Mouse (Mus musculus): ENCODE results near the gene Syde2. TPM values are rescaled to one million over a fixed set of nuclear protein-coding genes. Genes with fewer than 3 reads are reported as not detected.

Gene Syde2
- polyA plus RNA-seq (2012; rRNA removed), result 6.1 and 6.3 TPM in 2 replicates

GRCm38 (mm10) chr3:145987268-145987969 lies at the start of gene Syde2:
Gene Syde2, plus strand, starts transcription at chr3:145987870.
- peak within 1 kb of the TSS; percentile 86 for H3K27ac ChIP-seq (ENCODE audit: insufficient read depth, low read depth, low read length)
- TF ChIP-seq CTCF (conservative IDR thresholded peaks at IDR 0.05; ENCODE audit: insufficient read depth, insufficient read length, low read depth, low read length), result no peak
- TF ChIP-seq POLR2A (IDR thresholded peaks at IDR 0.05; ENCODE audit: low read depth, low read length), result no peak
- no peaks in the 10 kb centered on the region for H3K36me3 ChIP-seq (ENCODE audit: control insufficient read depth, insufficient read depth, low read length)
- under 1% methylated on average over 65 of the region's 65 CpGs for WGBS
- DNase-seq, result peak; percentile 95
- peak within 1 kb of the TSS; percentile 84 for H3K4me3 ChIP-seq (ENCODE audit: insufficient read depth, low read depth, low read length)
- peaks cover 4% of the 10 kb centered on the region; the same call in 1 of the 2 replicates for H3K4me1 ChIP-seq (ENCODE audit: control insufficient read depth, insufficient read depth, low read length)
- H3K27me3 ChIP-seq (replicated peaks; ENCODE audit: control insufficient read depth, insufficient read depth, low read length), result no peaks in the 10 kb centered on the region

- TF ChIP-seq CTCF (conservative IDR thresholded peaks at IDR 0.05; ENCODE audit: insufficient read depth, insufficient read length, low read depth, low read length), result no peak
- no peak for TF ChIP-seq POLR2A (IDR thresholded peaks at IDR 0.05; ENCODE audit: low read depth, low read length)
- no peak for DNase-seq
- peak overlapping the region; percentile 87 for H3K4me3 ChIP-seq (ENCODE audit: insufficient read depth, low read depth, low read length)
- H3K27ac ChIP-seq (ENCODE audit: insufficient read depth, low read depth, low read length), result no peak overlapping the region
- no peaks in the 10 kb centered on the region for H3K27me3 ChIP-seq (replicated peaks; ENCODE audit: control insufficient read depth, insufficient read depth, low read length)
- H3K4me1 ChIP-seq (ENCODE audit: control insufficient read depth, insufficient read depth, low read length), result peaks cover 10% of the 10 kb centered on the region; the same call in 1 of the 2 replicates
- WGBS, result 14% methylated on average over 49 of the region's 50 CpGs
- peaks cover 1% of the 10 kb centered on the region; the same call in 1 of the 2 replicates for H3K36me3 ChIP-seq (ENCODE audit: control insufficient read depth, insufficient read depth, low read length)
Observed at GRCm38 (mm10) chr3:145938405-145939349, 49.0 kb upstream of the Syde2 start.

GRCm38 (mm10) chr3:145939402-145939801 lies 48.3 kb upstream of the Syde2 start:
- TF ChIP-seq POLR2A (IDR thresholded peaks at IDR 0.05; ENCODE audit: low read depth, low read length) (no peak), CTCF (conservative IDR thresholded peaks at IDR 0.05; ENCODE audit: insufficient read depth, insufficient read length, low read depth, low read length) (no peak)
- Histone ChIP-seq H3K36me3 (ENCODE audit: control insufficient read depth, insufficient read depth, low read length) (peaks cover 2% of the 10 kb centered on the region; the same call in 1 of the 2 replicates), H3K27ac (ENCODE audit: insufficient read depth, low read depth, low read length) (no peak overlapping the region), H3K4me3 (ENCODE audit: insufficient read depth, low read depth, low read length) (no peak overlapping the region), H3K27me3 (replicated peaks; ENCODE audit: control insufficient read depth, insufficient read depth, low read length) (no peaks in the 10 kb centered on the region), H3K4me1 (ENCODE audit: control insufficient read depth, insufficient read depth, low read length) (peaks cover 10% of the 10 kb centered on the region; the same call in 1 of the 2 replicates)
- WGBS, result 79% methylated on average over 12 of the region's 12 CpGs
- DNase-seq, result no peak

- H3K36me3 ChIP-seq (ENCODE audit: control insufficient read depth, insufficient read depth, low read length), result peaks cover 4% of the 10 kb centered on the region; the same call in 1 of the 2 replicates
- no peak for DNase-seq
- H3K27me3 ChIP-seq (replicated peaks; ENCODE audit: control insufficient read depth, insufficient read depth, low read length), result no peaks in the 10 kb centered on the region
- no peak overlapping the region for H3K27ac ChIP-seq (ENCODE audit: insufficient read depth, low read depth, low read length)
- no peak overlapping the region for H3K4me3 ChIP-seq (ENCODE audit: insufficient read depth, low read depth, low read length)
- 68% methylated on average over 4 of the region's 4 CpGs for WGBS
- TF ChIP-seq POLR2A (IDR thresholded peaks at IDR 0.05; ENCODE audit: low read depth, low read length), result no peak
- no peak for TF ChIP-seq CTCF (conservative IDR thresholded peaks at IDR 0.05; ENCODE audit: insufficient read depth, insufficient read length, low read depth, low read length)
- peaks cover 10% of the 10 kb centered on the region; the same call in 1 of the 2 replicates for H3K4me1 ChIP-seq (ENCODE audit: control insufficient read depth, insufficient read depth, low read length)
Observed at GRCm38 (mm10) chr3:145939971-145940370, 47.7 kb upstream of the Syde2 start.

- TF ChIP-seq CTCF (conservative IDR thresholded peaks at IDR 0.05; ENCODE audit: insufficient read depth, insufficient read length, low read depth, low read length), result peak; percentile 88
- TF ChIP-seq POLR2A (IDR thresholded peaks at IDR 0.05; ENCODE audit: low read depth, low read length), result no peak
- WGBS, result 7% methylated on average over 3 of the region's 3 CpGs
- peaks cover 4% of the 10 kb centered on the region; the same call in 1 of the 2 replicates for H3K36me3 ChIP-seq (ENCODE audit: control insufficient read depth, insufficient read depth, low read length)
- peaks cover 10% of the 10 kb centered on the region; the same call in 1 of the 2 replicates for H3K4me1 ChIP-seq (ENCODE audit: control insufficient read depth, insufficient read depth, low read length)
- no peak overlapping the region for H3K27ac ChIP-seq (ENCODE audit: insufficient read depth, low read depth, low read length)
- no peaks in the 10 kb centered on the region for H3K27me3 ChIP-seq (replicated peaks; ENCODE audit: control insufficient read depth, insufficient read depth, low read length)
- H3K4me3 ChIP-seq (ENCODE audit: insufficient read depth, low read depth, low read length), result no peak overlapping the region
- DNase-seq, result peak; percentile 84
Observed at GRCm38 (mm10) chr3:145941971-145942370, 45.7 kb upstream of the Syde2 start.

GRCm38 (mm10) chr3:145944348-145944747 lies 43.3 kb upstream of the Syde2 start:
- TF ChIP-seq POLR2A (IDR thresholded peaks at IDR 0.05; ENCODE audit: low read depth, low read length), result no peak
- no peak for TF ChIP-seq CTCF (conservative IDR thresholded peaks at IDR 0.05; ENCODE audit: insufficient read depth, insufficient read length, low read depth, low read length)
- peaks cover 4% of the 10 kb centered on the region; the same call in 1 of the 2 replicates for H3K4me1 ChIP-seq (ENCODE audit: control insufficient read depth, insufficient read depth, low read length)
- no peaks in the 10 kb centered on the region for H3K27me3 ChIP-seq (replicated peaks; ENCODE audit: control insufficient read depth, insufficient read depth, low read length)
- peaks cover 4% of the 10 kb centered on the region; the same call in 1 of the 2 replicates for H3K36me3 ChIP-seq (ENCODE audit: control insufficient read depth, insufficient read depth, low read length)
- H3K27ac ChIP-seq (ENCODE audit: insufficient read depth, low read depth, low read length), result no peak overlapping the region
- no peak overlapping the region for H3K4me3 ChIP-seq (ENCODE audit: insufficient read depth, low read depth, low read length)
- WGBS, result 74% methylated on average over 7 of the region's 7 CpGs
- DNase-seq, result no peak

Data from kidney, adult 2 months (tissue).